Mouse (Mus musculus) limb, embryonic 11.5 days (tissue): ENCODE data around the gene Tor3a. TPM values are rescaled to one million over a fixed set of nuclear protein-coding genes. Genes with fewer than 3 reads are reported as not detected.
A peak's percentile ranks its signal among the peaks of the same experiment; 100 is the strongest.

ENCODE experiments used
- ATAC-seq: fragments of 200-750 bp; cut with Nextera tagmentation; 2 replicates; pipeline ENCODE4 v1.8.0; 2017; ENCODE audit warnings: low read depth; ENCODE audit not compliant: insufficient number of reproducible peaks, low FRiP score, low TSS enrichment
- DNase-seq: peaks from one replicate; pipeline ENCODE4 v3.0.0-alpha.2; 2015; ENCODE audit warnings: low spot score
- H3K27ac ChIP-seq: fragments of 300-500 bp; sonication (generic); replicated peaks from 2 replicates; pipeline ENCODE4 v1.5.1; 2014; ENCODE audit warnings: low read depth, mild to moderate bottlenecking, low read length
- H3K27me3 ChIP-seq: fragments of 300-500 bp; sonication (generic); 2 replicates; pipeline ENCODE4 v1.6.1; 2014; ENCODE audit warnings: mild to moderate bottlenecking, low read length, mixed read lengths; ENCODE audit not compliant: control insufficient read depth, insufficient read depth
- H3K36me3 ChIP-seq: fragments of 300-500 bp; sonication (generic); 2 replicates; pipeline ENCODE4 v1.6.1; 2014; ENCODE audit warnings: mild to moderate bottlenecking, low read length, moderate library complexity, mixed read lengths; ENCODE audit not compliant: control insufficient read depth, insufficient read depth
- H3K4me1 ChIP-seq: fragments of 300-500 bp; sonication (generic); 2 replicates; pipeline ENCODE4 v1.6.1; 2014; ENCODE audit warnings: low read length, mixed read lengths; ENCODE audit not compliant: control insufficient read depth, insufficient read depth
- H3K4me2 ChIP-seq: fragments of 300-500 bp; sonication (generic); 2 replicates; pipeline ENCODE4 v1.6.1; 2014; ENCODE audit warnings: low read depth, mild to moderate bottlenecking, moderate library complexity; ENCODE audit not compliant: severe bottlenecking
- H3K4me3 ChIP-seq: fragments of 300-500 bp; sonication (generic); 2 replicates; pipeline ENCODE4 v1.5.1; 2014; ENCODE audit warnings: low read depth, low read length
- H3K9ac ChIP-seq: fragments of 300-500 bp; sonication (generic); 2 replicates; pipeline ENCODE4 v1.6.1; 2014; ENCODE audit warnings: mild to moderate bottlenecking, low read length
- H3K9me3 ChIP-seq: fragments of 300-500 bp; sonication (generic); 2 replicates; pipeline ENCODE4 v1.6.1; 2016; ENCODE audit warnings: low read length; ENCODE audit not compliant: control insufficient read depth
- WGBS: fragments of 180-500 bp; shearing (Covaris S2); extraction: QIAGEN DNeasy Blood & Tissue Kit; methylation state at CpG from one replicate; pipeline ENCODE4 v1.1.7; 2014; 5-methylcytosine and 5-hydroxymethylcytosine counted together
- polyA plus RNA-seq: library from polyadenylated mRNA; unstranded; fragments of >200 nt; fragmentation: Nextera tagmentation; extraction: Ambion mirVana; gene quantifications from 2 replicates; pipeline ENCODE4 v1.2.1, GENCODE M21; 2014

Gene Tor3a
- polyA plus RNA-seq, 1 experiment from 2014 or later, result 10.0 TPM

GRCm38 (mm10) chr1:156620292-156620909, 53.8 kb downstream of the Tor3a start:
- ATAC-seq (no peak), DNase-seq (no peak)
- no peak overlapping the region for H3K4me2 ChIP-seq
- no peak overlapping the region for H3K9ac ChIP-seq
- H3K36me3 ChIP-seq, result no peaks in the 10 kb centered on the region
- no peaks in the 10 kb centered on the region for H3K27me3 ChIP-seq
- H3K9me3 ChIP-seq, result no peaks in the 10 kb centered on the region
- H3K27ac ChIP-seq, result no peak overlapping the region
- no peak overlapping the region for H3K4me3 ChIP-seq
- 75% methylated on average over 4 of the region's 4 CpGs for WGBS
- peaks cover 6% of the 10 kb centered on the region for H3K4me1 ChIP-seq

GRCm38 (mm10) chr1:156617811-156618210, 56.3 kb downstream of the Tor3a start:
- H3K27ac ChIP-seq, result no peak overlapping the region
- H3K9ac ChIP-seq, result no peak overlapping the region
- peaks cover 15% of the 10 kb centered on the region for H3K4me1 ChIP-seq
- ATAC-seq, result no peak
- H3K4me2 ChIP-seq, result no peak overlapping the region
- no peaks in the 10 kb centered on the region for H3K9me3 ChIP-seq
- DNase-seq, result no peak
- no peaks in the 10 kb centered on the region for H3K27me3 ChIP-seq
- H3K36me3 ChIP-seq, result no peaks in the 10 kb centered on the region
- WGBS, result 72% methylated on average over 4 of the region's 4 CpGs
- no peak overlapping the region for H3K4me3 ChIP-seq

DNA sequence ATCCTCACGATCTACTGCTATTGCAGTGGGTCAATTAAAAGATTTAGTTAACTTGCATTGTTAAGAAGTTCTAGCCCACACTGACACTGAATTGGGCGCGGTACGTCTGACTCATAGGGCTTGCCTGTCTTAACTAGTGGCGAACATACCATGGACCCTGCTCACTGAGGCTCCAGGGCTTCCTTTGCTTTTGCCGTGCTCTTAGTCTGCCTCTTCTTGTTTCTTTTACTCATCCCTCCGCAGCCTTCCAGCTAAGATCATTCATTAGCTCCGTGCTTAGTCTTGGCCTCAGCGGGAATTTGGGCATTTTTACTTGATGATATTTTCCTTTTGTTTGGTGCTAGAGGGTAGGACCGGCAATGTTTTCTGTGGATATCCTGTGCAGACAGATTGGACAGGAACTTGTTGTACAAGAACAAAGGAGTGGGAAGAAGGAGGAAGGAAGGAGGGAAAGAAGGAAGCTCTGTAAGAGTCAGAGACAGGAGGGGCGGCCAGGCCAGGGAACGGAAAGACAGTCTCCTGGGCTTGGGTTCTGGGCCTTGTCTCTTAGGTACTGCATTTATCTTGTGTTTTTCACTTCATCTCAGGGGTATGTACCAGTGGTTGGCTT, 57.1 kb downstream of the Tor3a start:
- Histone ChIP-seq H3K36me3 (no peaks in the 10 kb centered on the region), H3K27me3 (no peaks in the 10 kb centered on the region), H3K4me3 (no peak overlapping the region), H3K9ac (no peak overlapping the region), H3K4me2 (no peak overlapping the region), H3K9me3 (no peaks in the 10 kb centered on the region), H3K4me1 (peaks cover 15% of the 10 kb centered on the region), H3K27ac (no peak overlapping the region)
- 53% methylated on average over 12 of the region's 12 CpGs for WGBS
- ATAC-seq, result no peak
- DNase-seq, result no peak

- DNase-seq, result peak; percentile 67
- H3K27me3 ChIP-seq, result no peaks in the 10 kb centered on the region
- H3K9ac ChIP-seq, result no peak overlapping the region
- H3K4me2 ChIP-seq, result peak overlapping the region; percentile 22
- H3K27ac ChIP-seq, result no peak overlapping the region
- H3K4me1 ChIP-seq, result peaks cover 15% of the 10 kb centered on the region
- H3K36me3 ChIP-seq, result no peaks in the 10 kb centered on the region
- 14% methylated on average over 13 of the region's 13 CpGs for WGBS
- peak; percentile 49; the same call in 1 of the 2 replicates for ATAC-seq
- no peaks in the 10 kb centered on the region for H3K9me3 ChIP-seq
- H3K4me3 ChIP-seq, result no peak overlapping the region
Observed at GRCm38 (mm10) chr1:156615381-156616133, 58.6 kb downstream of the Tor3a start.

DNA sequence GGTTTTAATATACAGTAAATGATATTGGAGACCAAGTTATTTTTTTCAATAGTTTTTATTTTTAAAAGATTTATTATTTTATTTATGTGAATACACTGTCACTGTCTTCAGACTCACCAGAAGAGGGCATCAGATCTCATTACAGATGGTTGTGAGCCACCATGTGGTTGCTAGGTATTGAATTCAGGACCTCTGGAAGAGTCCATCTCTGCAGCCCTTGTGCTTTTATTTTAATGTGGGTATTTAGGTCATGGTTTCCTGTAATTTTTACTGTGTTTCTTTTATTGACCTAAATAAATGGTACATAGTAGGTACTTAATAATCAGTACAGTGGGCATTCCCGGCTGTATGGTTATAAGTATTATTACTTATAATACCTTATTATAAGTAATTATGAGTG, 59.4 kb downstream of the Tor3a start:
- no peak for DNase-seq
- no peaks in the 10 kb centered on the region for H3K27me3 ChIP-seq
- 84% methylated on average over 1 of the region's 1 CpGs for WGBS
- ATAC-seq, result no peak
- H3K9ac ChIP-seq, result no peak overlapping the region
- H3K4me1 ChIP-seq, result peaks cover 15% of the 10 kb centered on the region
- no peaks in the 10 kb centered on the region for H3K36me3 ChIP-seq
- no peak overlapping the region for H3K27ac ChIP-seq
- no peaks in the 10 kb centered on the region for H3K9me3 ChIP-seq
- H3K4me2 ChIP-seq, result no peak overlapping the region
- no peak overlapping the region for H3K4me3 ChIP-seq

- peak; percentile 54 for DNase-seq
- Histone ChIP-seq H3K4me3 (no peak overlapping the region), H3K4me1 (peaks cover 15% of the 10 kb centered on the region), H3K9ac (0 out of 2 replicates have a peak overlapping the region, but pooled peaks have one; percentile 28), H3K36me3 (no peaks in the 10 kb centered on the region), H3K27ac (peak overlapping the region; percentile 25; the same call in 1 of the 2 replicates), H3K9me3 (no peaks in the 10 kb centered on the region), H3K27me3 (no peaks in the 10 kb centered on the region), H3K4me2 (no peak overlapping the region)
- WGBS, result 14% methylated on average over 9 of the region's 9 CpGs
- ATAC-seq, result 0 out of 2 replicates have a peak, but pooled peaks have one; percentile 27
Observed at GRCm38 (mm10) chr1:156613855-156614530, 60.2 kb downstream of the Tor3a start.

DNA sequence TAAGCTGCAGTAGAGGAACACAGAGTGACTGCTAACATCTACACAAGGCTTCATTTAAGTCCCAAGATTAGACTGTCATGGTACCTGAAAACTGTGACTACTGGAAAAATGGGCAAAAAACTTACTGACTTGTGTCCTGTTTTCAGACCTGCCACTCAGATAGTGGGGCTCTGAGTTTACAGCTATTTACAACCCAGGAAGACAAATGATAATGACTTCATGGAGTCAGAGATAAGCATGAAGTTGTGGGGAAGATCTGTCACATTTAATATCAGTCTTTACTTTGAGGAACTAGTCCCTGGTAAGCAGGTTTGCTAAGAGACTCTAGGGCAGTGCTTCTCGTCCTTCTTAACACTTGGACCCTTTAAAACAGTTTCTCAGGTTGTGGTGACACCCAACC, 63.9 kb downstream of the Tor3a start:
- 95% methylated on average over 1 of the region's 1 CpGs for WGBS
- Histone ChIP-seq H3K27me3 (no peaks in the 10 kb centered on the region), H3K4me2 (no peak overlapping the region), H3K36me3 (no peaks in the 10 kb centered on the region), H3K27ac (no peak overlapping the region), H3K9me3 (no peaks in the 10 kb centered on the region), H3K4me1 (peaks cover 8% of the 10 kb centered on the region), H3K4me3 (no peak overlapping the region), H3K9ac (no peak overlapping the region)
- DNase-seq, result no peak
- no peak for ATAC-seq

DNA sequence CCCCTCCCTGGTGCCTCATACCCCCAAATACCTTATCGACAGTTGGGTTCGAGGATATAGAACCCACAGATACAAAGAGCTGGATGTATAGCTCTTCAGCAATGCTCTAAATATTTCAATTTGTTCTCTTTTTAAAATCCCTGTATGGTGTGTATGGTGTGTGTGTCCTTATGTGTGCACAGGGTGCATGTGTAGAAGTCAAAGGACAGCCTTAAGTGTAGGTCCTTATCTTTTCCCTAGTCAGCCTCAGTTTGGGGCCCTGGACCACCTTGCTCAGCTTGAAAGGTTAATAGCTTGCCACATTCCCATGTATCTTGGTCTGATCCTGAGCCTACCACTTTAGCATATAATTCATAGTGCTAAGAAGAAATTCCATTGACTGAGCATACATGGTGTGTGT, 65.7 kb downstream of the Tor3a start:
- no peak overlapping the region for H3K4me3 ChIP-seq
- no peaks in the 10 kb centered on the region for H3K4me1 ChIP-seq
- H3K36me3 ChIP-seq, result no peaks in the 10 kb centered on the region
- H3K27me3 ChIP-seq, result no peaks in the 10 kb centered on the region
- no peak overlapping the region for H3K9ac ChIP-seq
- DNase-seq (no peak), ATAC-seq (no peak)
- no peak overlapping the region for H3K27ac ChIP-seq
- 95% methylated on average over 2 of the region's 2 CpGs for WGBS
- H3K9me3 ChIP-seq, result no peaks in the 10 kb centered on the region
- no peak overlapping the region for H3K4me2 ChIP-seq
